Mouse (Mus musculus): ENCODE measurements around the gene Smim5. TPM values are rescaled to one million over a fixed set of nuclear protein-coding genes. Genes with fewer than 3 reads are reported as not detected.

Gene Smim5
- polyA plus RNA-seq, 1 experiment = 26.7 TPM

GRCm38 (mm10) chr11:115911134-115911561 is 11.4 kb downstream of the Smim5 start:
- H3K27ac ChIP-seq (ENCODE audit: insufficient read depth, low read depth, low read length) = peak overlapping the region; percentile 95
- peaks cover 25% of the 10 kb centered on the region for H3K4me1 ChIP-seq (ENCODE audit: control insufficient read depth, insufficient read depth, low read length)
- no peaks in the 10 kb centered on the region for H3K27me3 ChIP-seq (replicated peaks; ENCODE audit: control insufficient read depth, insufficient read depth, low read length)
- no peak overlapping the region for H3K4me3 ChIP-seq (ENCODE audit: insufficient read depth, low read depth, low read length)
- H3K36me3 ChIP-seq (ENCODE audit: control insufficient read depth, insufficient read depth, low read length) = no peaks in the 10 kb centered on the region
- peak; percentile 23 for DNase-seq
- TF ChIP-seq CTCF (conservative IDR thresholded peaks at IDR 0.05; ENCODE audit: insufficient read depth, insufficient read length, low read depth, low read length) (no peak), POLR2A (IDR thresholded peaks at IDR 0.05; ENCODE audit: low read depth, low read length) (no peak)
- WGBS = 70% methylated on average over 5 of the region's 5 CpGs

GRCm38 (mm10) chr11:115911632-115912376 is 12.0 kb downstream of the Smim5 start, which contains the start of gene Smim6:
Gene Smim6 (plus strand): TSS chr11:115912017.
- no peaks in the 10 kb centered on the region for H3K36me3 ChIP-seq (ENCODE audit: control insufficient read depth, insufficient read depth, low read length)
- no peak within 1 kb of the TSS for H3K4me3 ChIP-seq (ENCODE audit: insufficient read depth, low read depth, low read length)
- TF ChIP-seq CTCF (conservative IDR thresholded peaks at IDR 0.05; ENCODE audit: insufficient read depth, insufficient read length, low read depth, low read length) (no peak), POLR2A (IDR thresholded peaks at IDR 0.05; ENCODE audit: low read depth, low read length) (no peak)
- no peaks in the 10 kb centered on the region for H3K27me3 ChIP-seq (replicated peaks; ENCODE audit: control insufficient read depth, insufficient read depth, low read length)
- H3K27ac ChIP-seq (ENCODE audit: insufficient read depth, low read depth, low read length) = peak within 1 kb of the TSS; percentile 95
- peaks cover 18% of the 10 kb centered on the region for H3K4me1 ChIP-seq (ENCODE audit: control insufficient read depth, insufficient read depth, low read length)
- peak; percentile 91 for DNase-seq
- WGBS = 38% methylated on average over 11 of the region's 11 CpGs

- 94% methylated on average over 4 of the region's 4 CpGs for WGBS
- no peaks in the 10 kb centered on the region for H3K36me3 ChIP-seq (ENCODE audit: control insufficient read depth, insufficient read depth, low read length)
- no peaks in the 10 kb centered on the region for H3K27me3 ChIP-seq (replicated peaks; ENCODE audit: control insufficient read depth, insufficient read depth, low read length)
- DNase-seq = no peak
- TF ChIP-seq POLR2A (IDR thresholded peaks at IDR 0.05; ENCODE audit: low read depth, low read length) = no peak
- TF ChIP-seq CTCF (conservative IDR thresholded peaks at IDR 0.05; ENCODE audit: insufficient read depth, insufficient read length, low read depth, low read length) = no peak
- H3K4me1 ChIP-seq (ENCODE audit: control insufficient read depth, insufficient read depth, low read length) = peaks cover 6% of the 10 kb centered on the region
- no peak overlapping the region for H3K27ac ChIP-seq (ENCODE audit: insufficient read depth, low read depth, low read length)
- H3K4me3 ChIP-seq (ENCODE audit: insufficient read depth, low read depth, low read length) = no peak overlapping the region
These were observed 16.8 kb downstream of the Smim5 start for GRCm38 (mm10) chr11:115916579-115916978.

- no peak for DNase-seq
- no peaks in the 10 kb centered on the region for H3K36me3 ChIP-seq (ENCODE audit: control insufficient read depth, insufficient read depth, low read length)
- TF ChIP-seq CTCF (conservative IDR thresholded peaks at IDR 0.05; ENCODE audit: insufficient read depth, insufficient read length, low read depth, low read length) (no peak), POLR2A (IDR thresholded peaks at IDR 0.05; ENCODE audit: low read depth, low read length) (no peak)
- H3K27me3 ChIP-seq (replicated peaks; ENCODE audit: control insufficient read depth, insufficient read depth, low read length) = no peaks in the 10 kb centered on the region
- no peak overlapping the region for H3K27ac ChIP-seq (ENCODE audit: insufficient read depth, low read depth, low read length)
- H3K4me3 ChIP-seq (ENCODE audit: insufficient read depth, low read depth, low read length) = no peak overlapping the region
- WGBS = 95% methylated on average over 5 of the region's 5 CpGs
- H3K4me1 ChIP-seq (ENCODE audit: control insufficient read depth, insufficient read depth, low read length) = no peaks in the 10 kb centered on the region
These were observed 18.9 kb downstream of the Smim5 start for GRCm38 (mm10) chr11:115918637-115919036.

- Histone ChIP-seq H3K27ac (ENCODE audit: insufficient read depth, low read depth, low read length) (no peak overlapping the region), H3K4me3 (ENCODE audit: insufficient read depth, low read depth, low read length) (no peak overlapping the region), H3K4me1 (ENCODE audit: control insufficient read depth, insufficient read depth, low read length) (no peaks in the 10 kb centered on the region), H3K36me3 (ENCODE audit: control insufficient read depth, insufficient read depth, low read length) (no peaks in the 10 kb centered on the region), H3K27me3 (replicated peaks; ENCODE audit: control insufficient read depth, insufficient read depth, low read length) (no peaks in the 10 kb centered on the region)
- WGBS = 93% methylated on average over 5 of the region's 5 CpGs
- no peak for DNase-seq
- TF ChIP-seq CTCF (conservative IDR thresholded peaks at IDR 0.05; ENCODE audit: insufficient read depth, insufficient read length, low read depth, low read length) (no peak), POLR2A (IDR thresholded peaks at IDR 0.05; ENCODE audit: low read depth, low read length) (no peak)
These were observed 19.3 kb downstream of the Smim5 start for GRCm38 (mm10) chr11:115919073-115919472.

- TF ChIP-seq CTCF (conservative IDR thresholded peaks at IDR 0.05; ENCODE audit: insufficient read depth, insufficient read length, low read depth, low read length) (peak; percentile 70), POLR2A (IDR thresholded peaks at IDR 0.05; ENCODE audit: low read depth, low read length) (no peak)
- H3K36me3 ChIP-seq (ENCODE audit: control insufficient read depth, insufficient read depth, low read length) = no peaks in the 10 kb centered on the region
- H3K27ac ChIP-seq (ENCODE audit: insufficient read depth, low read depth, low read length) = no peak overlapping the region
- no peaks in the 10 kb centered on the region for H3K27me3 ChIP-seq (replicated peaks; ENCODE audit: control insufficient read depth, insufficient read depth, low read length)
- WGBS = 33% methylated on average over 6 of the region's 6 CpGs
- H3K4me1 ChIP-seq (ENCODE audit: control insufficient read depth, insufficient read depth, low read length) = no peaks in the 10 kb centered on the region
- DNase-seq = peak; percentile 73
- H3K4me3 ChIP-seq (ENCODE audit: insufficient read depth, low read depth, low read length) = no peak overlapping the region
These were observed 20.5 kb downstream of the Smim5 start for GRCm38 (mm10) chr11:115920110-115920818.

- TF ChIP-seq POLR2A (IDR thresholded peaks at IDR 0.05; ENCODE audit: low read depth, low read length) = no peak
- TF ChIP-seq CTCF (conservative IDR thresholded peaks at IDR 0.05; ENCODE audit: insufficient read depth, insufficient read length, low read depth, low read length) = no peak
- H3K27ac ChIP-seq (ENCODE audit: insufficient read depth, low read depth, low read length) = no peak overlapping the region
- H3K4me3 ChIP-seq (ENCODE audit: insufficient read depth, low read depth, low read length) = no peak overlapping the region
- WGBS = 100% methylated on average over 1 of the region's 1 CpGs
- no peaks in the 10 kb centered on the region for H3K27me3 ChIP-seq (replicated peaks; ENCODE audit: control insufficient read depth, insufficient read depth, low read length)
- H3K4me1 ChIP-seq (ENCODE audit: control insufficient read depth, insufficient read depth, low read length) = no peaks in the 10 kb centered on the region
- no peak for DNase-seq
- H3K36me3 ChIP-seq (ENCODE audit: control insufficient read depth, insufficient read depth, low read length) = no peaks in the 10 kb centered on the region
These were observed 22.2 kb downstream of the Smim5 start for GRCm38 (mm10) chr11:115921986-115922385.

Measured in kidney, adult 2 months (tissue).